Mouse (Mus musculus): ENCODE data around the gene Csmd2.

Csmd2 gene

GRCm38 (mm10) chr4:128411941-128412630 lies 424.4 kb downstream of the Csmd2 start:
- no peak for DNase-seq (ENCODE audit: low read depth, low spot score)

DNA sequence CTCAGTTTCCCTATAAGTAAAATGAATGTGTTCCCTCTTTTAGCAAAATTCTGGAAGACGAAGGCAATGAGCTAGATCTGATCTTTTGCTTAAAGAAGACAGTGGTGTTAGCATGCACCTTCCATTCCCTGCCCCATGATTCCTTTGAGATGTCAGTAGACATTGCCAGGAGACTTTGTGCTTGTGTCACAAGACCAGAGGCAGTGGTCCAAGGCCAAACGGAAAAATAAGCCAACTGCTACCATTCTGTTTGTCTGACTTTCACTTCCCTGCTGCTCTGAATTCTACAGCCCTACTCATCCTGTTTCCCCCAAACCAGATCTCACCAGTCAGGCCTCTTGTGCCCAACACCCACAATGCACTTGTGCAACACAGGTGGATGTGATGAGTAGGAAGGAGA lies 427.1 kb downstream of the Csmd2 start:
- no peak for DNase-seq (ENCODE audit: low read depth, low spot score)

- no peak for DNase-seq (ENCODE audit: low read depth, low spot score)
These were observed 432.4 kb downstream of the Csmd2 start for GRCm38 (mm10) chr4:128419988-128420617.

DNA sequence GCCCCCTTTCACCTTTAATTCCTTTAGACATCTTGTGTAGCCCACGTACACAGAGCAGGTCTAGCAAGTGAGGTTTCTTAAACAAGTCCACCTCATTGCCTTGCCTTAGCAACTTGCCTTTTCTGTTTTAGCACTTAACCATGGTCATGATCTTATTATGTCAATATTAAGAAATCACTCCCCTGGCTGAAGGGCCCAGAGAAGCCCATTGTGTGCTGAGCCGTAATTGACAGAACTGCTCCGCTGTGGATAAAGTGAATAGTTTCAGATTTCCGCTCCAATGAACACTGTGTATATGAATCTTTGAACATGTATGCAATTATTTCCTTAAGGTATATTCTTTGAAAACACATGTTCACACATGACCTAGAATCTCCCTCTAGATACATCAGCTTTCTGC lies 434.8 kb downstream of the Csmd2 start:
- DNase-seq (ENCODE audit: low read depth, low spot score): no peak

DNA sequence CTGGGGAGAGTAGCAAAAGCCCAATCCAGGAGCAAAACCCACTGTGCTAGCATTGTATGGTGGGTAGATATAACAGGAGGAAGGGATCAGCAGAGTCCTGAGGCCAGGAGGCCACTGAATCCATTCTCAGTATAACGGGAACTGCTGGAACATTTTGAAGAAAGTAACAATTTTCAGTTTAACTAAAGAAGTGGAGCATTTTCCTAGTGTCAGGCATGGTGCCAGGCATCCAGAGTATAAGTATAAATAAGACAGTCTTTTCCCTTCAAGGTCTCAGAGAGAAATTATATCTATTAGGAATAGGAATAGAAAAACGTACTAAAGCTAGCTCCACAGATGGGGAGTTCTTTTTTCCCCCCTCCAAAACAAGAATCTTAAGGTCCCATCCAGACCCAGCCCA lies 437.7 kb downstream of the Csmd2 start:
- no peak for DNase-seq (ENCODE audit: low read depth, low spot score)

- DNase-seq (ENCODE audit: low read depth, low spot score): no peak
These were observed 439.8 kb downstream of the Csmd2 start for GRCm38 (mm10) chr4:128427261-128428030.

- no peak for DNase-seq (ENCODE audit: low read depth, low spot score)
These were observed 440.8 kb downstream of the Csmd2 start for GRCm38 (mm10) chr4:128428303-128429107.

- DNase-seq (ENCODE audit: low read depth, low spot score): no peak
These were observed 441.9 kb downstream of the Csmd2 start for GRCm38 (mm10) chr4:128429591-128429990.

- DNase-seq (ENCODE audit: low read depth, low spot score): no peak
These were observed 452.9 kb downstream of the Csmd2 start for GRCm38 (mm10) chr4:128440550-128440949.

GRCm38 (mm10) chr4:128441228-128441627 lies 453.6 kb downstream of the Csmd2 start:
- DNase-seq (ENCODE audit: low read depth, low spot score): no peak

- DNase-seq (ENCODE audit: low read depth, low spot score): no peak
These were observed 455.1 kb downstream of the Csmd2 start for GRCm38 (mm10) chr4:128442791-128443190.

GRCm38 (mm10) chr4:128445514-128446260 lies 458.0 kb downstream of the Csmd2 start:
- DNase-seq (ENCODE audit: low read depth, low spot score): no peak

GRCm38 (mm10) chr4:128448831-128449431 lies 461.3 kb downstream of the Csmd2 start:
- DNase-seq (ENCODE audit: low read depth, low spot score): no peak

GRCm38 (mm10) chr4:128450137-128450536 lies 462.5 kb downstream of the Csmd2 start:
- no peak for DNase-seq (ENCODE audit: low read depth, low spot score)

DNA sequence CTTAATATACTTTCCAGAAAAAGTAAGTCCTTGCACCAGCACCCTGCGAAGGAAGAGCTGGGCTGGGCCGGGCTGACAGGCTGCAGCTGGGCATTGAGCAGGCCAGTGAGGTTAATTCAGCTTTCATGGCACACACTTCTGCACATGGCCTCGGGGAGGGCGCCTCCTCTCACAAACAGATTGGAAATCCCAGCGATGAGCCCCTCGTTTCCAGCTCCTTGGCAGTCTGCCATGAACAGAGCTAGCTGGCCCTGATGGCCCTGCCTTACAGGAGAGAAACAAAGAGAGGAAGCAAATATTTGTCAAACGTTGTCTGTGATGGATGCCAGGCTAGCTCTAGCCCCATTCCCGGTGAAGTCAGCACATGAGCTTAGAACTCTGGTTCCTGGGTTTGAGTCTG lies 463.3 kb downstream of the Csmd2 start:
- no peak for DNase-seq (ENCODE audit: low read depth, low spot score)

- DNase-seq (ENCODE audit: low read depth, low spot score): no peak
These were observed 463.7 kb downstream of the Csmd2 start for GRCm38 (mm10) chr4:128451383-128451794.

- no peak for DNase-seq (ENCODE audit: low read depth, low spot score)
These were observed 479.1 kb downstream of the Csmd2 start for GRCm38 (mm10) chr4:128466708-128467107.

- DNase-seq (ENCODE audit: low read depth, low spot score): no peak
These were observed 480.4 kb downstream of the Csmd2 start for GRCm38 (mm10) chr4:128468040-128468439.

- no peak for DNase-seq (ENCODE audit: low read depth, low spot score)
These were observed 488.6 kb downstream of the Csmd2 start for GRCm38 (mm10) chr4:128476249-128476648.

- DNase-seq (ENCODE audit: low read depth, low spot score): no peak
These were observed 496.2 kb downstream of the Csmd2 start for GRCm38 (mm10) chr4:128483891-128484290.

DNA sequence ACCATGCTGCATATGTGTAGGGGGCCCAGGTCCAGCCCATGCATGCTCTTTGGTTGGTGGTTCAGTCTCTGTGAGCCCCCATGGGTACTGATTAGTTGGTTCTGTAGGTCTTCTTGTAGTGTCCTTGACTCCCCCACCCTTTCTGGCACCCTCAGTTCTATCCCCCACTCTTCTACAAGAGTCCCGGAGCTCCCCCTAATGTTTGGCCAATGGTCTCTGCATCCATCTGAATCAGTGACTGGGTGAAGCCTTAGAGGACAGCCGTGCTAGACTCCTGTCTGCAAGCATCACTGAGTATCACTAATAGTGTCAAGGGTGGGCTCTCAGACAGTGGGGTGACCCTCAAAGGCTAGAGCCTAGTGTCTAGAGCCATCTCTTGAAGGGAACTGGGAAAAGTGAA lies 497.0 kb downstream of the Csmd2 start:
- DNase-seq (ENCODE audit: low read depth, low spot score): no peak
